Mouse (Mus musculus) midbrain, embryonic 15.5 days (tissue): Measurements from ENCODE around the gene Krt25. TPM values are rescaled to one million over a fixed set of nuclear protein-coding genes. Genes with fewer than 3 reads are reported as not detected.

ENCODE experiments used
- ATAC-seq: fragments of 200-750 bp; cut with Nextera tagmentation; replicated peaks from 2 replicates; pipeline ENCODE4 v1.8.0; 2017; ENCODE audit warnings: moderate TSS enrichment
- H3K27ac ChIP-seq: fragments of 300-500 bp; sonication (generic); 2 replicates; pipeline ENCODE4 v1.5.1; 2015; ENCODE audit warnings: mild to moderate bottlenecking, inconsistent platforms
- H3K27me3 ChIP-seq: fragments of 300-500 bp; sonication (generic); replicated peaks from 2 replicates; pipeline ENCODE4 v1.6.1; 2015; ENCODE audit warnings: inconsistent platforms
- H3K36me3 ChIP-seq: fragments of 300-500 bp; sonication (generic); replicated peaks from 2 replicates; pipeline ENCODE4 v1.6.1; 2015; ENCODE audit warnings: inconsistent platforms
- H3K4me1 ChIP-seq: fragments of 300-500 bp; sonication (generic); 2 replicates; pipeline ENCODE4 v1.6.1; 2015; ENCODE audit warnings: inconsistent platforms
- H3K4me2 ChIP-seq: fragments of 300-500 bp; sonication (generic); 2 replicates; pipeline ENCODE4 v1.6.1; 2015; ENCODE audit warnings: inconsistent platforms, mild to moderate bottlenecking, moderate library complexity
- H3K4me3 ChIP-seq: fragments of 300-500 bp; sonication (generic); 2 replicates; pipeline ENCODE4 v1.5.1; 2015; ENCODE audit warnings: mild to moderate bottlenecking, inconsistent platforms
- H3K9ac ChIP-seq: fragments of 300-500 bp; sonication (generic); 2 replicates; pipeline ENCODE4 v1.6.1; 2015; ENCODE audit warnings: mild to moderate bottlenecking, inconsistent platforms
- H3K9me3 ChIP-seq: fragments of 300-500 bp; sonication (generic); 2 replicates; pipeline ENCODE4 v1.6.1; 2016; ENCODE audit warnings: inconsistent platforms
- WGBS: fragments of 180-500 bp; shearing (Covaris S2); methylation state at CpG from one replicate; pipeline ENCODE4 v1.1.7; 2015; ENCODE audit warnings: mixed read lengths; 5-methylcytosine and 5-hydroxymethylcytosine counted together
- polyA plus RNA-seq: library from polyadenylated mRNA; unstranded; fragments of >200 nt; fragmentation: Nextera tagmentation; extraction: Ambion mirVana; gene quantifications from 2 replicates; pipeline ENCODE4 v1.2.1, GENCODE M21; 2015

Gene Krt25
- polyA plus RNA-seq, 1 experiment from 2014 or later = 0.22 TPM

DNA sequence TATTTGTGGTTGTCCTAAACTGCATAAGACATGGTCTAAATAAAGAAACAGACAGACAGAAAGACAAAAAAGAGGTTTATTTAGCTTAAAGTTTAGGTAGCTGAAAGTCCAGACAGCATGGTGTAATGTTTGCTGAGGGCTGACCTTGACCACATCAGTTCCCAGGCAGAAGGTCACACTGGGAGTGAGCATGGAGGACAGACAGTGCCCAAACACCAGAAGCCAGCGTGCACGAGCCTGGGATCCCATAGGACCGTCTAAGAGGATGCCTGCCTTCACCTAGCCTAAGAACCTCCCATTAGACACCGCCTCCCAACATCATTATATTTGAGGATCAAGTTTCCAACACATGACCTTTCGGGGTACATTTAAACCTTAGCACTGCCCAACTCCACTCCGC is 47.1 kb downstream of the Krt25 start:
- Histone ChIP-seq H3K27ac (no peak overlapping the region), H3K9me3 (no peaks in the 10 kb centered on the region), H3K36me3 (no peaks in the 10 kb centered on the region), H3K4me3 (no peak overlapping the region), H3K4me1 (no peaks in the 10 kb centered on the region), H3K9ac (no peak overlapping the region), H3K27me3 (no peaks in the 10 kb centered on the region), H3K4me2 (no peak overlapping the region)
- 88% methylated on average over 6 of the region's 6 CpGs for WGBS
- ATAC-seq = no peak

GRCm38 (mm10) chr11:99272721-99273120 is 50.0 kb downstream of the Krt25 start:
- no peaks in the 10 kb centered on the region for H3K36me3 ChIP-seq
- H3K27ac ChIP-seq = no peak overlapping the region
- H3K9ac ChIP-seq = no peak overlapping the region
- no peak overlapping the region for H3K4me3 ChIP-seq
- no peaks in the 10 kb centered on the region for H3K9me3 ChIP-seq
- H3K4me2 ChIP-seq = no peak overlapping the region
- no peak for ATAC-seq
- no peaks in the 10 kb centered on the region for H3K4me1 ChIP-seq
- WGBS = 90% methylated on average over 4 of the region's 4 CpGs
- no peaks in the 10 kb centered on the region for H3K27me3 ChIP-seq

DNA sequence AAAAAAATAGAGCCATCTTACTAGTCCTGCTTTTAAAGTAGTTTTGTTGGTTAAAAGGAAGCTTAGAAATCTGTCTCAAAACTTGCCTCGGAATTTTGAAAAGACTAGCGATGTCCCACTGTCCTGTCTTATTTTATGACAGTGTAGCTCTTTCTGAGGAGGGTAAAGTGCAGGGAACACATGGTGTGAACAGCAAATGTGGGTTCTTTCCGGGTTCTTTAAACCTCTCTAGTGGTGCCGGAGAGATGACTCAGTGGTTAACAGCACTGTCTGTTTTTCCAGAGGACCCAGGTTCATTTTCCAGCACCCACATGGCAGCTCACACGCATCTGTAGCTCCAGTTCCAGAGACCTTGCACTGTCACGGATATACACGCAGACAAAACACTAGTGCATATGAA is 53.6 kb downstream of the Krt25 start:
- no peak overlapping the region for H3K4me3 ChIP-seq
- H3K9ac ChIP-seq = no peak overlapping the region
- no peaks in the 10 kb centered on the region for H3K27me3 ChIP-seq
- H3K36me3 ChIP-seq = no peaks in the 10 kb centered on the region
- ATAC-seq = no peak
- no peak overlapping the region for H3K27ac ChIP-seq
- no peak overlapping the region for H3K4me2 ChIP-seq
- peaks cover 2% of the 10 kb centered on the region; the same call in 1 of the 2 replicates for H3K4me1 ChIP-seq
- no peaks in the 10 kb centered on the region for H3K9me3 ChIP-seq
- WGBS = 78% methylated on average over 7 of the region's 7 CpGs

DNA sequence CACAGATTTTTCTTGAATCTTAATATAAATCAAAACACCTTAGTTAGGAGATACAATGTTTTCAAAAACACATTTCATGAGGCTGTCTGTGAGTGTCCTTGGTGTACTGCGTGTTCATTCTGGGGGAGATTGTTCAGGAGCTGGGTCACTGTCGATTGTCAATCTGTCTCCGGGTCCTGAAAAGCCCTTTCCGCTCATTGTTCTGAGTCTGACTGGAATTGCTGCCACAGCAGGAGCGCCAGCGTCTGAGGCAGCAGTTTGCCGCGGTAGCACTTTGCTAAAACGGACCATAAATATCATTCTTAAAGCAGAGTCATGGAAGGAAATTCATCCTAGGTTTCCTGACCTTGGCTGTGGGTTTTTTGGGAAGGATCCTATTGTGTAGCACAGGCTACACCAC is 57.0 kb downstream of the Krt25 start:
- Histone ChIP-seq H3K36me3 (no peaks in the 10 kb centered on the region), H3K4me3 (no peak overlapping the region), H3K9ac (no peak overlapping the region), H3K4me2 (no peak overlapping the region), H3K27ac (no peak overlapping the region), H3K4me1 (peaks cover 2% of the 10 kb centered on the region; the same call in 1 of the 2 replicates), H3K27me3 (no peaks in the 10 kb centered on the region), H3K9me3 (no peaks in the 10 kb centered on the region)
- ATAC-seq = no peak
- 22% methylated on average over 9 of the region's 9 CpGs for WGBS

Other genes with a start within 250 kb of the Krt25 start
- gene Tns4, start 233.6 kb downstream of the Krt25 start, polyA plus RNA-seq = 0.09 TPM in 1 of 2 replicates, not detected in the other
- 0.09 TPM in 1 of 2 replicates, not detected in the other for gene Ccr7, start 167.9 kb downstream of the Krt25 start, polyA plus RNA-seq
- gene Smarce1, start 91.9 kb downstream of the Krt25 start, polyA plus RNA-seq = 322 and 331 TPM in 2 replicates
- gene Krt222, start 78.9 kb downstream of the Krt25 start, polyA plus RNA-seq = 6.8 and 8.1 TPM in 2 replicates
- gene Krt24, start 37.7 kb downstream of the Krt25 start, polyA plus RNA-seq = not detected in 2 replicates
- gene Krt26, start 15.0 kb upstream of the Krt25 start, polyA plus RNA-seq = 0.14 and 0.22 TPM in 2 replicates
- gene Krt27, start 28.2 kb upstream of the Krt25 start, polyA plus RNA-seq = 0.10 and 0.21 TPM in 2 replicates
- 0.21 and 0.45 TPM in 2 replicates for gene Krt28, start 52.0 kb upstream of the Krt25 start, polyA plus RNA-seq
- gene Krt10, start 66.4 kb upstream of the Krt25 start, polyA plus RNA-seq = 24.4 and 25.0 TPM in 2 replicates
- 0.14 and 0.23 TPM in 2 replicates for gene Krt12, start 99.3 kb upstream of the Krt25 start, polyA plus RNA-seq
- 0.19 and 0.20 TPM in 2 replicates for gene Krt20, start 115.2 kb upstream of the Krt25 start, polyA plus RNA-seq
- 0.18 TPM in 1 of 2 replicates, not detected in the other for gene Krt23, start 170.2 kb upstream of the Krt25 start, polyA plus RNA-seq
- gene Krt39, start 198.4 kb upstream of the Krt25 start, polyA plus RNA-seq = not detected in 2 replicates
- not detected in 2 replicates for gene Krt40, start 220.2 kb upstream of the Krt25 start, polyA plus RNA-seq
- not detected in 2 replicates for gene Krtap3-3, start 227.9 kb upstream of the Krt25 start, polyA plus RNA-seq
- not detected in 2 replicates for gene Krtap3-2, start 233.9 kb upstream of the Krt25 start, polyA plus RNA-seq
- gene Gm11939, start 236.5 kb upstream of the Krt25 start, polyA plus RNA-seq = not detected in 2 replicates
- not detected in 2 replicates for gene Krtap3-1, start 243.7 kb upstream of the Krt25 start, polyA plus RNA-seq